Mouse (Mus musculus): ENCODE results near the gene Zfp980. TPM values are rescaled to one million over a fixed set of nuclear protein-coding genes. Genes with fewer than 3 reads are reported as not detected.

Gene Zfp980
- polyA plus RNA-seq, 1 experiment from 2014 or later = 0.04 TPM

Other genes starting within 250 kb of the Zfp980 start
- gene Zfp990, start 159.9 kb upstream of the Zfp980 start, polyA plus RNA-seq (2016; fragmentation: Nextera tagmentation; extraction: Ambion mirVana) = not detected in 2 replicates
- gene Gm13212, start 85.5 kb upstream of the Zfp980 start, polyA plus RNA-seq (2016; fragmentation: Nextera tagmentation; extraction: Ambion mirVana) = 1.6 and 2.1 TPM in 2 replicates
- not detected in 2 replicates for gene Zfp986, start 198.1 kb downstream of the Zfp980 start, polyA plus RNA-seq (2016; fragmentation: Nextera tagmentation; extraction: Ambion mirVana)

All from embryonic facial prominence, embryonic 10.5 days (tissue).